Mouse (Mus musculus): ENCODE data around the gene Ceacam19. TPM values are rescaled to one million over a fixed set of nuclear protein-coding genes. Genes with fewer than 3 reads are reported as not detected.

The Ceacam19 gene
- total RNA-seq (2023): not detected

DNA sequence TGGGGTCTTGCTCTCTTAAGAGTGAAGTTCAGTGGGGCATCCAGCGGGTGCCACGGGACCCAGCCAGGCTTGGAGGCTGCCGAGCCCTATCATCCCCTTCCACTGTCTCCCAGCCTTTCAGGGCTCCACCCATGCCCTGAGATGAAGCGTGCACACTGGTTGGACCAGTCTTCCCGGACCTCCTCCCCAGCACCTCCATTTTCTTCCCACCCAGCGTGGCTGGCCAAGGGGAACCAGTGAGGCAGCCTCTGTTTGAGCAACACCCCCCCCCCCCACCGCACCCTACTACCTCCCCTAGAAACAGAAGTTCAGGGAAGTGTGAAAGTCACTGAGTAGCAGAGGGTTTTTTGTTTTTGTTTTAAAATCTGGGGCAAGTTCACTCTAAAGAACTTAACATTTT lies at the start of gene Ceacam19:
TSS of gene Ceacam19 (minus strand) at position 117 of the 400 bp plus-strand sequence.

DNA sequence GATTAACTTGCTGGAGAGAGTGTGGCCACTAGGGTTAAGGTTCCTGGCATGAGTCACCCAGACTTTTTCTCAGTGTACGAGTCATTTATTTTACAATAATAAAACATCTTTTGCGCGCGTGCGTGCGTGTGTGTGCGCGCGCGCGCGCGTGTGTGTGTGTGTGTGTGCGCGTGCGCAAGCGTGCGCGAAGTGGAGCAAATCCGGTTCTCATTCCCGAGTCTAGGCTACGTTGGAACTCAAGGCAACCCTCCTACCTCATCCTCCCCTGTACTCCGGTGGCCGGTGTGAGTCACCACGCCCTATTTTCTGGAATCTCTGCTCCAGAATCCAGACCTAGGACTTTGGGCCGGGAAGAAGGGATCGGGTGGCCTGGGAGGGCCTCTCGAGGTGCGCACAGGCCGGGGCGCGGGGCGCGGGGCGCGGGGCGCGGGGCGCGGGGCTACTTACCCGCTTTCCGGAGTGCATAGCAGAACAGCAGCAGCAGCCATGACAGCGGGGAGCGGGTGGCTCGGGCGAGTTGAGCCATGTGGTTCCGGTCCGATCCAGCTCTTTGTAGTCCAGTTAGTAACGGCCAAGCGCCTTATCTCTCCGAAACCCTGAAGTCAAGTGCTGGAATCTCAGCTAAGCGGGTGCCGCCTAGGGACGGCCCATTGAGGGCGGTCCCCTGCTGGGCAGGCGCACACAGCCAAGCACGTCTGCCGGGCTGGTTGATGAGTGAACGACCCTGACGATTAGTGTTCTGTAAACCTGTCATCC lies 32.9 kb upstream of the Ceacam19 start, which contains the start of gene Pvr:
TSS of gene Pvr (minus strand) at position 655 of the 756 bp plus-strand sequence.

DNA sequence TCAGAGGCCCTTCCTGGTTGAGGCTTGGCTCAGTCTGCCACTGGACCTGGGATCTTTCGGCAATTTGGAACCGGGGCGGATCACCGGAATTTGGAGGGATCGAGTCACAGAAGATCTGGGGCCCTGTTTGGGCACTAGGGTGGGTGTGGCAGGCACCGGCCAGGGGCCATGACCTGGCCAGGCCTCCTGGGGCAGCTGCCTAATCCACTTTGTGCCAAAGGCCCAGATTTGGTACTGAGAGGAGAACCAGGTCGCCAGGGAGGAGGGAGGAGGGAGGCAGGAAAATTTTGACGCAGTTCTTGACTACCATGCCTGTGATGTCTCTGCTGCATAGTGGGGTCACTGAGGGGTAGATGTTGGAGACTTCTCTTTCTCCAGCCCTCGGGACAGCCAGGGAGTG lies 26.6 kb downstream of the Ceacam19 start, which contains the start of gene Ceacam16:
TSS of gene Ceacam16 (minus strand) at position 101 of the 400 bp plus-strand sequence.

DNA sequence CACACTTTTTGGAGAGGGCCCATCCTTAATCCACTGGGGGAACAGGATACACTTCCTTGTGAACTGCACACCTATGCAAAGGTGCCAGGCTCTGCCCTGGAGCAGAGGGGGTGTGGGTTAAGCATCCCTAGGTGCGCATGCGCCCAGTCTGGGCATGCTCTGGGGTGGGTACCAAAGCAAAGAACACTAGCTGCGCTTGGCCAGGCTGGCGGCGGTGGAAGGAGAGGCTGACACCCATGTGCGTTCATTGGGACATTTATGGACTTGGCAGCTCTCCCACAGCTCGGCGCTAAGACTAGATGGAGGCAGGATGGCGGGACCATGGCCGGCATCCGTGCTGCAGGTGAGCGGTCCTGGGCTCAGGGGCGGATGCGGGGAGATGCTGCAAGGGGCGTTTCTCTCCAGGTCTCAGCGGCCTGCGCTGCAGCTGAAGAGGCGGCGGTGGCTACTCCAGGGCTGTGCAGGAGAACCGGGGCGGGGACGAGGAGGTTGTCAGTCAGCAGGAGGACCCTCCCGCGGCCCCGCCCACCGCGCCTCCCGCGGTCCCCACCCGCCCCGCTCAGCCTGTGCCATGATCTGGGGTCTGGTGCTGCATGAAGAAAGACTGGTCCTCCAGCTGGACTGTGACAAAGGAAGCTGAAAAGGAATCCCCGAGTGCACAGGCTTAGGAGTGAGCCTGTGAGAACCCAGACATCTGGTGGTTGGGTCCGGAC lies 35.8 kb downstream of the Ceacam19 start, which contains the start of gene Gm19345:
TSS of gene Gm19345 (plus strand) at position 146 of the 713 bp plus-strand sequence.

Other genes with a start within 250 kb of the Ceacam19 start
- 76.6 TPM for gene Clptm1, start 222.9 kb downstream of the Ceacam19 start, total RNA-seq (2023)
- gene Apoc2, start 210.0 kb downstream of the Ceacam19 start, total RNA-seq (2023): not detected
- gene Gm44805, start 206.5 kb downstream of the Ceacam19 start, total RNA-seq (2023): not detected
- not detected for gene Apoc4, start 206.5 kb downstream of the Ceacam19 start, total RNA-seq (2023)
- gene Apoc1, start 195.3 kb downstream of the Ceacam19 start, total RNA-seq (2023): 2.0 TPM
- gene Apoe, start 188.8 kb downstream of the Ceacam19 start, total RNA-seq (2023): 38.1 TPM
- 56.8 TPM for gene Tomm40, start 172.5 kb downstream of the Ceacam19 start, total RNA-seq (2023)
- 0.62 TPM for gene Nectin2, start 137.5 kb downstream of the Ceacam19 start, total RNA-seq (2023)
- 2.0 TPM for gene Bcam, start 116.9 kb downstream of the Ceacam19 start, total RNA-seq (2023)
- gene Cblc, start 91.2 kb downstream of the Ceacam19 start, total RNA-seq (2023): not detected
- 35.9 TPM for gene Bcl3, start 65.2 kb downstream of the Ceacam19 start, total RNA-seq (2023)
- not detected for gene Gm19345, start 36.0 kb downstream of the Ceacam19 start, total RNA-seq (2023)
- gene Ceacam16, start 26.7 kb downstream of the Ceacam19 start, total RNA-seq (2023): 0.68 TPM
- 92.4 TPM for gene Pvr, start 33.2 kb upstream of the Ceacam19 start, total RNA-seq (2023)
- gene Igsf23, start 62.8 kb upstream of the Ceacam19 start, total RNA-seq (2023): 5.5 TPM
- gene Ceacam20, start 77.4 kb upstream of the Ceacam19 start, total RNA-seq (2023): not detected
- not detected for gene Nlrp9b, start 103.5 kb upstream of the Ceacam19 start, total RNA-seq (2023)
- gene Vmn1r91, start 211.7 kb upstream of the Ceacam19 start, total RNA-seq (2023): not detected
- gene Gm16442, start 234.6 kb upstream of the Ceacam19 start, total RNA-seq (2023): not detected